Mouse (Mus musculus) colon, adult 2 months (tissue): ENCODE data around the gene Mmp8. TPM values are rescaled to one million over a fixed set of nuclear protein-coding genes. Genes with fewer than 3 reads are reported as not detected.

Experiments used
- polyA plus RNA-seq: library from polyadenylated mRNA; depleted of rRNA; stranded (reverse); fragments of >200 nt; gene quantifications from 2 replicates; pipeline ENCODE4 v1.2.3, GENCODE M21; 2012; rRNA removed

Gene Mmp8
- not detected in 2 replicates for polyA plus RNA-seq

GRCm38 (mm10) chr9:7558221-7559017 lies at the start of gene Mmp8:
Mmp8 (plus strand) TSS chr9:7558456.

GRCm38 (mm10) chr9:7571162-7571561 lies 12.9 kb downstream of the Mmp8 start, which contains the start of gene Mmp27:
Mmp27 (plus strand) TSS chr9:7571396.

Other genes starting within 250 kb of the Mmp8 start
- gene Mmp12, start 214.1 kb upstream of the Mmp8 start, polyA plus RNA-seq = 0.34 and 0.44 TPM in 2 replicates
- not detected in 2 replicates for gene Mmp1b, start 170.4 kb upstream of the Mmp8 start, polyA plus RNA-seq
- 0.60 and 0.68 TPM in 2 replicates for gene Mmp3, start 112.6 kb upstream of the Mmp8 start, polyA plus RNA-seq
- gene Mmp10, start 56.1 kb upstream of the Mmp8 start, polyA plus RNA-seq = 0.38 and 0.52 TPM in 2 replicates
- not detected in 2 replicates for gene Mmp27, start 12.9 kb downstream of the Mmp8 start, polyA plus RNA-seq
- not detected in 2 replicates for gene Mmp20, start 69.8 kb downstream of the Mmp8 start, polyA plus RNA-seq
- gene Mmp7, start 133.6 kb downstream of the Mmp8 start, polyA plus RNA-seq = 0.45 and 0.57 TPM in 2 replicates
- gene Tmem123, start 205.6 kb downstream of the Mmp8 start, polyA plus RNA-seq = 27.3 and 33.2 TPM in 2 replicates